Mouse (Mus musculus) myocyte (in vitro differentiated cells): ENCODE results near the gene Gm27021.

Experiments used
- CEBPB ChIP-seq: IDR thresholded peaks from 2 replicates; pipeline ENCODE4 v1.6.1; 2011; ENCODE audit warnings: mild to moderate bottlenecking, moderate library complexity; ENCODE audit not compliant: poor library complexity, insufficient read depth, severe bottlenecking
- E2F4 ChIP-seq: IDR thresholded peaks from one replicate; pipeline ENCODE4 v1.6.1; 2011; ENCODE audit warnings: mild to moderate bottlenecking, control low read depth, moderate library complexity; ENCODE audit not compliant: insufficient read depth
- MAX ChIP-seq: IDR thresholded peaks from one replicate; pipeline ENCODE4 v1.6.1; 2011; ENCODE audit warnings: low read depth, mild to moderate bottlenecking, control low read depth
- MYOD1 ChIP-seq, 3 experiments: IDR thresholded peaks; one replicate each; pipeline ENCODE4 v1.6.1; 2011; ENCODE audit warnings: control low read depth in 2 of 3, low read depth in 2 of 3, mild to moderate bottlenecking in 2 of 3, moderate library complexity in 1 of 3; ENCODE audit not compliant: insufficient read length in 2 of 3, control insufficient read depth in 1 of 3
- MYOG ChIP-seq, 3 experiments: IDR thresholded peaks; one replicate each; pipeline ENCODE4 v1.6.1; 2011; ENCODE audit warnings: control low read depth in 2 of 3, low read depth in 2 of 3, mild to moderate bottlenecking in 2 of 3; ENCODE audit not compliant: insufficient read length in 2 of 3, control insufficient read depth in 1 of 3, insufficient read depth in 1 of 3
- POLR2A ChIP-seq: IDR thresholded peaks from one replicate; pipeline ENCODE4 v1.6.1; 2011; ENCODE audit warnings: low read depth, mild to moderate bottlenecking, control low read depth, moderate library complexity; ENCODE audit not compliant: insufficient read length
- POLR2AphosphoS2 ChIP-seq: IDR thresholded peaks from one replicate; pipeline ENCODE4 v1.6.1; 2011; ENCODE audit warnings: low read depth, control low read depth; ENCODE audit not compliant: insufficient read length
- REST ChIP-seq: IDR thresholded peaks from one replicate; pipeline ENCODE4 v1.6.1; 2011; ENCODE audit warnings: mild to moderate bottlenecking, control low read depth, moderate library complexity; ENCODE audit not compliant: insufficient read depth, insufficient read length
- SRF ChIP-seq: IDR thresholded peaks from one replicate; pipeline ENCODE4 v1.6.1; 2011; ENCODE audit warnings: low read depth; ENCODE audit not compliant: control insufficient read depth, insufficient read length
- TCF12 ChIP-seq: IDR thresholded peaks from one replicate; pipeline ENCODE4 v1.6.1; 2011; ENCODE audit warnings: mild to moderate bottlenecking, control low read depth; ENCODE audit not compliant: poor library complexity, insufficient read depth, severe bottlenecking
- TCF3 ChIP-seq: IDR thresholded peaks from one replicate; pipeline ENCODE4 v1.6.1; 2011; ENCODE audit warnings: low read depth, control low read depth; ENCODE audit not compliant: insufficient read length
- USF1 ChIP-seq: IDR thresholded peaks from one replicate; pipeline ENCODE4 v1.6.1; 2011; ENCODE audit warnings: low read depth, mild to moderate bottlenecking, control low read depth, moderate library complexity

DNA sequence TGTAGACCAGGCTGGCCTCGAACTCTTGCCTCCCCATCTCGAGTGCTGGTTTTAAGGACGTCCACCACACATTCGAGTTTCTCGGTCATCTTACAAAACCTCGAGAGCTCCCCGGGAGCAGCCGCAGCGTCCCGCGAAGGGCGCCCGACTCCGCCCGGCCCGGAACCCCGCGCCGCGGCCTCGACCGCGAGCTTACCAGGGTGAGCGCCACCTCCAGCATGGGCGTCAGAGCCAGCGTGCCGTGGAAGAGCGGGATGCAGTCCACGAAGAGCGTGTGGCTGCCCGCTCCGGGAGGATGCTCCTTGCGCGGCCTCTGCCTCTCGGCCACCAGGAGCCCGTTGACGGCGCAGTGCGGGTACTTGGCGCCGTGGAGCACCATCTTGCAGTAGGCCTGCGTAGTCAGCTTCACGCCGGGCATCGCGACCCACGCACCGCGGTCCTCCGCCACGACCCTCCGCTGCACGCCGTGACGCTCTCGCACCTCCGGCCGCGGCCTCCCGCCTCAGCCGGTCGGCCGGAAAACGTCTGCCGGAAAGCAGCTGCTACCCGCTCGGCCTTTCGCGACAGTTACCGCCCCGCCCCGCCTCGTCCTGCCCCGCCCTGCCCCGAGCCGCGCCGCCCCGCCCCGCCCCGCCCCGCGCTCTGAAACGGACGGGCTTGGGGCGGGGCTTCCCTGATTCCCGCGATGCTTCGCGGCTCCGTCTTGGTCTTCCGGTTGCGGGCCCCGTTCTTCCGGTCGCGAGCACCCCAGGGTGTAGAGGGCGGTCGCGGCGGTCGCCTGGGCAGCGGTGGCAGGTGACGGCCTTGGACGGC, at the start of gene Gm27021, which contains the start of gene Cox4i1:
- TF ChIP-seq POLR2A (peak; percentile 96), TCF3 (peak; percentile 34), E2F4 (no peak), CEBPB (no peak), TCF12 (no peak), USF1 (no peak), SRF (no peak), MAX (no peak), MYOG (IDR thresholded peaks at IDR 0.05; ENCODE audit: control insufficient read depth in 1 of 3, insufficient read depth in 1 of 3, insufficient read length in 2 of 3, low read depth in 2 of 3) (peak in 2 of 3 experiments; percentile 26 to 39), POLR2AphosphoS2 (peak; percentile 98), MYOD1 (IDR thresholded peaks at IDR 0.05; ENCODE audit: control insufficient read depth in 1 of 3, insufficient read length in 2 of 3, low read depth in 2 of 3) (peak in 2 of 3 experiments; percentile 1 to 65), REST (peak; percentile 55)
